Mouse (Mus musculus) adrenal gland, adult 8-10 months (tissue): ENCODE measurements at regions not wholly inside any gene's neighbourhood (a gene's known extent, or its start where the extent isn't known, plus 50 kb on each side); places are given as distances from the start of the nearest gene placed in this dataset.
A peak's percentile ranks its signal among the peaks of the same experiment; 100 is the strongest.
"Not testable (repeated sequence)": the region's sequence is repeated elsewhere in the genome, so short reads cannot be mapped to it uniquely, and the experiment has no call there.

ENCODE experiments used
- DNase-seq: peaks from one replicate; pipeline ENCODE4 v3.0.0; 2022

DNA sequence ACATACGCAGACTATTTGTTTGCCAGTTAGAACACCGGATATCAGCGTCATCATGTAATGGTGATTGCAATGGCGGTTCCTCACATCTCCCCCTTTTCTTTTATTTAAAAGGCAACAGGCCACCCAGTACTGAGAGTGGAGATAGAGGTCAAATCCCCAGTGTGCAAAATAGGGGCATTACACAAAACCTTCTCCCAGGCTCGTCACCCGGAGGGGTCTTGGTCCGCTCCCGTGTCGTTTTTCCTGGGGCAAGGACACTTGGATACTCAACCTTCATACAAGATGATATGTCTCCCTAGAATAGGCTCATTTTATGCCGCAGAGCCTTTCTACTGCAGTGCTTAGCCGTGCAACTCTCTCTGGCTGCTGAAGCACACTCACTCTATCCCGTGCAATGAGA is 94.6 kb upstream of the Spin2g start:
- DNase-seq = not testable (repeated sequence)

DNA sequence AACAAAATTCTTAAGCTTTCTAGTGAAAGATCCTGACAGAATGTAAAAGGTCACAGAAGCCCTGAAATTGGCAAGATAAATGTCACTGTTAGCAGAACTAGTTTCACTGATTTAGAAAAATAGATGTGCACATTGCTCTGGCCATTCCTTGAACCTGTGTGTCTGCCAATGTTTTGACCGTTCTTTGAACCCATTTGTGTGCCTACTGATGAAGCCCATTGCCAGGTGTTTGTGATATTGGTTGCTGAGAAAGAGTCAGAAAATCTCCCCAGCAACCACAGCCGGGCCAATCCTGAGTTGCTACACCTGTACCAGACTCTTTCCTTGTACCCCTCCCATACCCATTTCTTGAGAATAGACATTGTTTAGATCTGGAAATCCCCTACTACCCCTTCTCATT is 86.6 kb upstream of the Spin2g start:
- peak; percentile 7 for DNase-seq

DNA sequence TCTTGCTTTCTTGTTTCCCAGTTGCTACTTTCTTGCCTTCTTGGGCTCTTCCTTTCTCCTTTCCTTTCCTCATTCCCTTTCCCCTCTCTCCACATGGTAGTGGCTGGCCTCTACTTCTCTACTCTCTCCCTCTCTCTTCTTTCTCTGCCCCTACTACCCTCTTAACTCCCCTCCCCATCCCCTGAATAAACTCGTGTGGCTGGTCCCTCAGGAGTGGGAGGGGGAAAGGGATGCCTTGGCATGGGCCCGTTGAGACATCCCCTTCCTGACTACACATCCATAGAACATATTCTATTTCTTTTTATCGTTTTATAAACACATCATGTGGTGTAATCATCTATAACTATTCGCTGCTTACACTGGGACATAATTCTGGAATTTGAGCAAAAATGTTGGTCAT is 79.2 kb upstream of the Spin2g start:
- DNase-seq = not testable (repeated sequence)

DNA sequence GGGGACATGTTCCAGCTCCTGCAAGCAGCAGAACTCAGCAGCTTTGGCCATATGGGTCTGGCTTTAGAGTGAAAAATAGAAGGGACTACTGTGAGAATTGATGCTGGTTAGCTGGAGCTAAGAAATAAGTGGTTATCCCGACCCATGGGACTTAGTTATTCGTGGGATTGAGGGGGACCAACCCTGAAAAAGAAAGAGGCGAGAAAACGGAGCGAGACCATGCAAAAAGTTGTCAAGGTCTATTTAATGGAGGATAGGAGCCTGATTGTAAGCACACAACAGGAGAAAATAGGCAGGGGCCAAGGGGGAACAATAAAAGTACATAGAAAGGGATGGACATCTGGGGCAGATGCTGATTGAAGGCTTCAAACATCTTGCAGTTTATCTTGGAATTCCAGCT is 75.6 kb upstream of the Spin2g start:
- DNase-seq = not testable (repeated sequence)
